Mouse (Mus musculus) gastrocnemius, adult 2 months (tissue): ENCODE data around the gene Prkcsh. TPM values are rescaled to one million over a fixed set of nuclear protein-coding genes. Genes with fewer than 3 reads are reported as not detected.

ENCODE experiments used
- DNase-seq: peaks from one replicate; pipeline ENCODE4 v3.0.0; 2022
- H3K27ac ChIP-seq: fragments of 200-600 bp; 2 replicates; pipeline ENCODE4 v1.8.1; 2022; ENCODE audit warnings: mild to moderate bottlenecking
- H3K4me3 ChIP-seq: fragments of 200-600 bp; 2 replicates; pipeline ENCODE4 v1.8.1; 2022; ENCODE audit warnings: mild to moderate bottlenecking, moderate library complexity
- CTCF ChIP-seq: fragments of 200-600 bp; IDR thresholded peaks from 2 replicates; pipeline ENCODE4 v1.8.1; 2022; ENCODE audit warnings: antibody characterized with exemption, mild to moderate bottlenecking, moderate library complexity
- intact Hi-C: fragments of 180-260 bp; cut with DNase I; formaldehyde crosslinking; loops from one replicate; pipeline ENCODE4 v1.15.1; 2025
- total RNA-seq, 2 experiments: library from RNA; stranded (reverse); gene quantifications; 2 replicates each; pipeline ENCODE4 v1.2.3; 2021

The Prkcsh gene
- total RNA-seq, 2 experiments from 2014 or later, result 27.8 to 32.6 TPM

GRCm38 (mm10) chr9:21989230-21990110 is 13.1 kb upstream of the Prkcsh start, which contains the start of gene Rgl3:
Rgl3 (minus strand) TSS chr9:21989446.
- intact Hi-C loops, result no loop called here
- TF ChIP-seq CTCF, result no peak
- no peak within 1 kb of the TSS for H3K27ac ChIP-seq
- peak; percentile 76 for DNase-seq
- peak within 1 kb of the TSS; percentile 78 for H3K4me3 ChIP-seq

GRCm38 (mm10) chr9:21992227-21992626 is 10.4 kb upstream of the Prkcsh start:
- no peak overlapping the region for H3K4me3 ChIP-seq
- no peak overlapping the region for H3K27ac ChIP-seq
- intact Hi-C loops, result no loop called here
- TF ChIP-seq CTCF, result no peak
- DNase-seq, result no peak

GRCm38 (mm10) chr9:21996178-21996867 is 6.3 kb upstream of the Prkcsh start:
- no peak for DNase-seq
- intact Hi-C loops, result no loop called here
- TF ChIP-seq CTCF, result no peak
- Histone ChIP-seq H3K4me3 (no peak overlapping the region), H3K27ac (no peak overlapping the region)

GRCm38 (mm10) chr9:22000296-22000695 is 2.3 kb upstream of the Prkcsh start:
- TF ChIP-seq CTCF, result no peak
- DNase-seq, result no peak
- intact Hi-C loops, result loop anchor here (5.0 to 10.0 kb wide), 2 partner anchors 72 to 155 kb away; partner anchors contain the start of genes Gm49318, Pigyl and Zfp653
- no peak overlapping the region for H3K4me3 ChIP-seq
- no peak overlapping the region for H3K27ac ChIP-seq

GRCm38 (mm10) chr9:22001633-22002032 is 973 bp upstream of the Prkcsh start:
- H3K4me3 ChIP-seq, result no peak overlapping the region
- intact Hi-C loops, result loop anchor here (2.0 to 10.0 kb wide), 3 partner anchors 45 to 153 kb away; partner anchors contain the start of genes Gm49318, Pigyl and Zfp653
- DNase-seq, result no peak
- no peak for TF ChIP-seq CTCF
- no peak overlapping the region for H3K27ac ChIP-seq

GRCm38 (mm10) chr9:22003163-22003554 is 553 bp downstream of the Prkcsh start:
- H3K27ac ChIP-seq, result peak overlapping the region; percentile 89
- intact Hi-C loops, result loop anchor here (2.0 to 10.0 kb wide), 3 partner anchors 46 to 152 kb away; partner anchors contain the start of genes Gm49318, Pigyl and Zfp653
- TF ChIP-seq CTCF, result no peak
- peak; percentile 39 for DNase-seq
- peak overlapping the region; percentile 94 for H3K4me3 ChIP-seq

GRCm38 (mm10) chr9:22004546-22004945 is 1.9 kb downstream of the Prkcsh start:
- H3K27ac ChIP-seq, result no peak overlapping the region
- TF ChIP-seq CTCF, result no peak
- no peak for DNase-seq
- H3K4me3 ChIP-seq, result no peak overlapping the region
- intact Hi-C loops, result loop anchor here (5.0 to 10.0 kb wide), 2 partner anchors 68 to 150 kb away; partner anchors contain the start of genes Gm49318, Pigyl and Zfp653

GRCm38 (mm10) chr9:22011055-22011454 is 8.4 kb downstream of the Prkcsh start:
- peak; percentile 10 for DNase-seq
- TF ChIP-seq CTCF, result no peak
- Histone ChIP-seq H3K4me3 (no peak overlapping the region), H3K27ac (no peak overlapping the region)
- intact Hi-C loops, result no loop called here

- TF ChIP-seq CTCF, result no peak
Observed at GRCm38 (mm10) chr9:22012731-22013130, 10.1 kb downstream of the Prkcsh start.

GRCm38 (mm10) chr9:22016245-22016644 is 13.6 kb downstream of the Prkcsh start:
- TF ChIP-seq CTCF, result no peak
- intact Hi-C loops, result no loop called here
- H3K27ac ChIP-seq, result no peak overlapping the region
- no peak overlapping the region for H3K4me3 ChIP-seq
- no peak for DNase-seq

More at GRCm38 (mm10) chr9:22012731-22013130, 10.1 kb downstream of the Prkcsh start:
- intact Hi-C loops, result no loop called here
- Histone ChIP-seq H3K27ac (no peak overlapping the region), H3K4me3 (no peak overlapping the region)
- DNase-seq, result no peak

- intact Hi-C loops, result no loop called here
- no peak for DNase-seq
- Histone ChIP-seq H3K27ac (no peak overlapping the region), H3K4me3 (no peak overlapping the region)
- no peak for TF ChIP-seq CTCF
Observed at GRCm38 (mm10) chr9:22017208-22017825, 14.7 kb downstream of the Prkcsh start.

GRCm38 (mm10) chr9:22024592-22024991 is 22.0 kb downstream of the Prkcsh start:
- H3K4me3 ChIP-seq, result no peak overlapping the region
- intact Hi-C loops, result no loop called here
- TF ChIP-seq CTCF, result no peak
- H3K27ac ChIP-seq, result no peak overlapping the region
- no peak for DNase-seq
